Mouse (Mus musculus): ENCODE results near the gene Sipa1l2. TPM values are rescaled to one million over a fixed set of nuclear protein-coding genes. Genes with fewer than 3 reads are reported as not detected.

Gene Sipa1l2
- polyA plus RNA-seq, 1 experiment from 2014 or later, result 7.6 TPM

GRCm38 (mm10) chr8:125570835-125571465 is 1.3 kb upstream of the Sipa1l2 start:
- Histone ChIP-seq H3K4me2 (replicated peaks) (peak overlapping the region; percentile 94), H3K4me1 (replicated peaks) (peaks cover 13% of the 10 kb centered on the region), H3K4me3 (replicated peaks) (peak overlapping the region; percentile 85; the same call in 1 of the 2 replicates), H3K36me3 (no peaks in the 10 kb centered on the region), H3K9ac (no peak overlapping the region), H3K27ac (peak overlapping the region; percentile 62), H3K27me3 (replicated peaks) (no peaks in the 10 kb centered on the region), H3K9me3 (no peaks in the 10 kb centered on the region)
- ATAC-seq, result peak; percentile 0; the same call in 1 of the 2 replicates
- 59% methylated on average over 12 of the region's 12 CpGs for whole genome bisulfite sequencing

GRCm38 (mm10) chr8:125570389-125570788 is 781 bp upstream of the Sipa1l2 start:
- peak; percentile 68 for ATAC-seq
- Histone ChIP-seq H3K36me3 (no peaks in the 10 kb centered on the region), H3K4me1 (replicated peaks) (peaks cover 13% of the 10 kb centered on the region), H3K9me3 (no peaks in the 10 kb centered on the region), H3K9ac (peak overlapping the region; percentile 67), H3K4me2 (replicated peaks) (peak overlapping the region; percentile 94), H3K27ac (peak overlapping the region; percentile 80), H3K27me3 (replicated peaks) (no peaks in the 10 kb centered on the region), H3K4me3 (replicated peaks) (peak overlapping the region; percentile 85)
- WGBS, result 7% methylated on average over 13 of the region's 13 CpGs

- Histone ChIP-seq H3K36me3 (no peaks in the 10 kb centered on the region), H3K27me3 (replicated peaks) (no peaks in the 10 kb centered on the region), H3K9ac (peak overlapping the region; percentile 77), H3K4me1 (replicated peaks) (peaks cover 13% of the 10 kb centered on the region), H3K27ac (0 out of 2 replicates have a peak overlapping the region, but pooled peaks have one; percentile 29), H3K4me3 (replicated peaks) (peak overlapping the region; percentile 85), H3K9me3 (no peaks in the 10 kb centered on the region), H3K4me2 (replicated peaks) (peak overlapping the region; percentile 82)
- WGBS, result under 1% methylated on average over 39 of the region's 39 CpGs
- no peak for ATAC-seq
These were observed 616 bp downstream of the Sipa1l2 start for GRCm38 (mm10) chr8:125568851-125569532.

- no peaks in the 10 kb centered on the region for H3K36me3 ChIP-seq
- peaks cover 13% of the 10 kb centered on the region for H3K4me1 ChIP-seq (replicated peaks)
- H3K9ac ChIP-seq, result peak overlapping the region; percentile 28; the same call in 1 of the 2 replicates
- no peaks in the 10 kb centered on the region for H3K9me3 ChIP-seq
- no peak for ATAC-seq
- 2% methylated on average over 14 of the region's 14 CpGs for WGBS
- H3K4me3 ChIP-seq (replicated peaks), result peak overlapping the region; percentile 85
- no peaks in the 10 kb centered on the region for H3K27me3 ChIP-seq (replicated peaks)
- H3K4me2 ChIP-seq (replicated peaks), result peak overlapping the region; percentile 82
- H3K27ac ChIP-seq, result no peak overlapping the region
These were observed 1.2 kb downstream of the Sipa1l2 start for GRCm38 (mm10) chr8:125568421-125568850.

GRCm38 (mm10) chr8:125567569-125567968 is 2.0 kb downstream of the Sipa1l2 start:
- Histone ChIP-seq H3K36me3 (no peaks in the 10 kb centered on the region), H3K4me2 (replicated peaks) (peak overlapping the region; percentile 82), H3K27me3 (replicated peaks) (no peaks in the 10 kb centered on the region), H3K4me1 (replicated peaks) (peaks cover 20% of the 10 kb centered on the region), H3K9ac (no peak overlapping the region), H3K9me3 (no peaks in the 10 kb centered on the region), H3K4me3 (replicated peaks) (no peak overlapping the region), H3K27ac (no peak overlapping the region)
- 46% methylated on average over 7 of the region's 7 CpGs for WGBS
- no peak for ATAC-seq

GRCm38 (mm10) chr8:125562878-125563277 is 6.7 kb downstream of the Sipa1l2 start:
- peaks cover 42% of the 10 kb centered on the region for H3K4me1 ChIP-seq (replicated peaks)
- H3K36me3 ChIP-seq, result no peaks in the 10 kb centered on the region
- H3K9me3 ChIP-seq, result no peaks in the 10 kb centered on the region
- no peak overlapping the region for H3K27ac ChIP-seq
- WGBS, result 67% methylated on average over 8 of the region's 8 CpGs
- no peak overlapping the region for H3K4me3 ChIP-seq (replicated peaks)
- H3K9ac ChIP-seq, result no peak overlapping the region
- ATAC-seq, result no peak
- H3K27me3 ChIP-seq (replicated peaks), result no peaks in the 10 kb centered on the region
- no peak overlapping the region for H3K4me2 ChIP-seq (replicated peaks)

- ATAC-seq, result no peak
- Histone ChIP-seq H3K36me3 (no peaks in the 10 kb centered on the region), H3K4me2 (replicated peaks) (no peak overlapping the region), H3K4me3 (replicated peaks) (no peak overlapping the region), H3K4me1 (replicated peaks) (peaks cover 53% of the 10 kb centered on the region), H3K27ac (no peak overlapping the region), H3K9me3 (no peaks in the 10 kb centered on the region), H3K27me3 (replicated peaks) (no peaks in the 10 kb centered on the region), H3K9ac (no peak overlapping the region)
- 69% methylated on average over 11 of the region's 11 CpGs for WGBS
These were observed 8.7 kb downstream of the Sipa1l2 start for GRCm38 (mm10) chr8:125560825-125561490.

GRCm38 (mm10) chr8:125559066-125559653 is 10.4 kb downstream of the Sipa1l2 start:
- 49% methylated on average over 5 of the region's 5 CpGs for WGBS
- Histone ChIP-seq H3K9me3 (no peaks in the 10 kb centered on the region), H3K4me3 (replicated peaks) (no peak overlapping the region), H3K4me2 (replicated peaks) (peak overlapping the region; percentile 48), H3K9ac (no peak overlapping the region), H3K36me3 (no peaks in the 10 kb centered on the region), H3K27me3 (replicated peaks) (no peaks in the 10 kb centered on the region), H3K27ac (0 out of 2 replicates have a peak overlapping the region, but pooled peaks have one; percentile 54), H3K4me1 (replicated peaks) (peaks cover 56% of the 10 kb centered on the region)
- 0 out of 2 replicates have a peak, but pooled peaks have one; percentile 30 for ATAC-seq

- Histone ChIP-seq H3K9me3 (no peaks in the 10 kb centered on the region), H3K9ac (no peak overlapping the region), H3K4me3 (replicated peaks) (0 out of 2 replicates have a peak overlapping the region, but pooled peaks have one; percentile 3), H3K36me3 (no peaks in the 10 kb centered on the region), H3K27me3 (replicated peaks) (no peaks in the 10 kb centered on the region), H3K4me1 (replicated peaks) (peaks cover 56% of the 10 kb centered on the region), H3K27ac (peak overlapping the region; percentile 38; the same call in 1 of the 2 replicates), H3K4me2 (replicated peaks) (peak overlapping the region; percentile 48)
- 16% methylated on average over 23 of the region's 23 CpGs for WGBS
- peak; percentile 72 for ATAC-seq
These were observed 11.2 kb downstream of the Sipa1l2 start for GRCm38 (mm10) chr8:125558109-125559065.

GRCm38 (mm10) chr8:125557391-125558108 is 12.1 kb downstream of the Sipa1l2 start:
- H3K36me3 ChIP-seq, result no peaks in the 10 kb centered on the region

More at GRCm38 (mm10) chr8:125557391-125558108, 12.1 kb downstream of the Sipa1l2 start:
- Histone ChIP-seq H3K4me2 (replicated peaks) (no peak overlapping the region), H3K4me3 (replicated peaks) (no peak overlapping the region), H3K9me3 (no peaks in the 10 kb centered on the region), H3K27ac (0 out of 2 replicates have a peak overlapping the region, but pooled peaks have one; percentile 32), H3K9ac (no peak overlapping the region), H3K4me1 (replicated peaks) (peaks cover 49% of the 10 kb centered on the region), H3K27me3 (replicated peaks) (no peaks in the 10 kb centered on the region)
- 0 out of 2 replicates have a peak, but pooled peaks have one; percentile 13 for ATAC-seq
- WGBS, result 51% methylated on average over 10 of the region's 10 CpGs
